Mouse (Mus musculus) kidney, adult 2 months (tissue): ENCODE results near the gene Ptprd.

Experiments
- CTCF ChIP-seq: fragments of 200-500 bp; conservative IDR thresholded peaks from 2 replicates; pipeline ENCODE4 v1.5.1; 2011; ENCODE audit warnings: low read depth, mild to moderate bottlenecking, control low read depth, low read length, moderate library complexity, mixed read lengths; ENCODE audit not compliant: insufficient read depth, insufficient read length
- POLR2A ChIP-seq: fragments of 200-500 bp; IDR thresholded peaks from one replicate; pipeline ENCODE4 v1.6.1; 2011; ENCODE audit warnings: low read depth, low read length, control low read depth

- TF ChIP-seq CTCF: no peak
- TF ChIP-seq POLR2A: no peak
Measured at GRCm38 (mm10) chr4:76244371-76244770, 1967.4 kb downstream of the Ptprd start.
